Mouse (Mus musculus) adrenal gland, adult 2 months (tissue): ENCODE measurements around the gene Hist2h3c1. TPM values are rescaled to one million over a fixed set of nuclear protein-coding genes. Genes with fewer than 3 reads are reported as not detected.
"Not testable (repeated sequence)": the region's sequence is repeated elsewhere in the genome, so short reads cannot be mapped to it uniquely, and the experiment has no call there.

Source experiments
- DNase-seq: peaks from one replicate; pipeline ENCODE4 v3.0.0; 2021
- long read RNA-seq: library from polyadenylated mRNA; stranded (forward); transcript quantifications from one replicate; pipeline ENCODE4 v2.0.0, GENCODE M21; 2021
- polyA plus RNA-seq: library from polyadenylated mRNA; depleted of rRNA; stranded (reverse); fragments of >200 nt; gene quantifications from 2 replicates; pipeline ENCODE4 v1.2.3, GENCODE M21; 2012; rRNA removed
- total RNA-seq, 2 experiments: library from RNA; stranded (reverse); gene quantifications; 2 replicates each; pipeline ENCODE4 v1.2.3; 2021

Hist2h3c1 gene
- total RNA-seq (1 to 10 TPM in 1 of 2 experiments, not detected in 1; 2.0 TPM), polyA plus RNA-seq (not detected in 2 replicates)
- long read RNA-seq, partial matches to known transcripts, result 0 of 2 reads
- long read RNA-seq, other reads (novel, unspliced or antisense), result 0 of 2 reads

GRCm38 (mm10) chr3:96246427-96246856 is at the start of gene Hist2h3c1:
Gene Hist2h3c1, plus strand, starts transcription at chr3:96246685.
- DNase-seq, result not testable (repeated sequence)

- peak; percentile 93 for DNase-seq
These were observed 49.2 kb upstream of the Hist2h3c1 start for GRCm38 (mm10) chr3:96197129-96197749.

DNA sequence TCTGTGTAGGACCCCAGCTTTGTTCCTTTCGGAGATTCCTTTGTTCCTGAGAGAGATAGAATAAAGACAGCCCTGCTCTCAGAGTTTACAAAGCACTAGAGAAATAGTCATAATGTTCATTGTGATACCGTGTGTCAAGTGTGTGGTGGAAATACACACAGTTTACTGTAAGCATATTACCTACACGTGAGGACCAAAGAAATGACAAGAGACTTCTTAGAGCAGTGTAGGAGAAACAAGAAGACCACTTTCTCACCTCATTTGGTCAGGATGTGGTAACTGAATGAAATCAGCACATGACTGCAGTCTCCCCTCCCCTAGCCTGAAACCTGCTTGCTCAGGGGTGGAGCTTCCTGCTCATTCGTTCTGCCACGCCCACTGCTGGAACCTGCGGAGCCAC is 48.3 kb upstream of the Hist2h3c1 start:
- peak; percentile 11 for DNase-seq

- not testable (repeated sequence) for DNase-seq
These were observed 47.8 kb upstream of the Hist2h3c1 start for GRCm38 (mm10) chr3:96198601-96199251.

DNA sequence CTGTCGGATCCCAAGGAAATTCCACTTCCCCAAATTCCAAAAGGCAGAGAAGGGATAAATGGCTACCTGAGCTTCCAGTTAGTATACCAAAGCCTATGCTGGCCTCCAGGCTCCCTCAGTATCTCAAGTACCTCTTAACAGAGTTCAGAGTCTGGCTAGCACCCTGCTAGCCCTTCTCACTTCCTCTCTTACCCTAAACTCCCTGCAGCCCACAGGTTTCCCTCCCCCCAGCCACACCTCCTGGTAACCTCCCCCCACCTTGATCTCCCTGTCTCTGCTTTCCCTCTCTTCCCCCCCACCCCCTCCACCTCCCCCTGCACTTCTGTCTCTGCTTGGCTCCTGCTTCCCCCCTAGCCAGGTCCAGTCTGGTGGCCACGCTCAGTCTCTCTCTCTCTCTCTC is 46.8 kb upstream of the Hist2h3c1 start:
- DNase-seq, result no peak

GRCm38 (mm10) chr3:96207819-96208218 is 38.7 kb upstream of the Hist2h3c1 start:
- DNase-seq, result no peak

DNA sequence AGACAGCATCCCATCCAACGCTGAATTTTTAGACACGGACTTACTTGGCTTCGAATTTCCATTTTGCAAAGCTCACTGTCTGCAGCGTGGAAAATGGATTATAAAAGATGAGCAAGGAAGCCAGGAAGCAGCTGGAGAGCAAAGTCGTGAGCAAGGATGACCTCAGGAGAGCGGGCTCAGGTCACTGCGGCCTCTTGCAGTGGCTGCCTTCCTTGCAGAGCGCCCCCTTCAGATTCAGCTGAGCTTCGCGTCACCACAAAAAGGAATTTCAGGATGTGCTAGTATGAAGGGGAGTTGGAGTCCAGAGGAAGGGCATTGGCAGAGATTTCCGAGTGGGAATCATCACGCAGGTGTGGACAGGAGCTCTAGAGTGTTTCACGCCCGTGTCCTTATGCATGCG is 37.2 kb upstream of the Hist2h3c1 start:
- DNase-seq, result peak; percentile 45

DNA sequence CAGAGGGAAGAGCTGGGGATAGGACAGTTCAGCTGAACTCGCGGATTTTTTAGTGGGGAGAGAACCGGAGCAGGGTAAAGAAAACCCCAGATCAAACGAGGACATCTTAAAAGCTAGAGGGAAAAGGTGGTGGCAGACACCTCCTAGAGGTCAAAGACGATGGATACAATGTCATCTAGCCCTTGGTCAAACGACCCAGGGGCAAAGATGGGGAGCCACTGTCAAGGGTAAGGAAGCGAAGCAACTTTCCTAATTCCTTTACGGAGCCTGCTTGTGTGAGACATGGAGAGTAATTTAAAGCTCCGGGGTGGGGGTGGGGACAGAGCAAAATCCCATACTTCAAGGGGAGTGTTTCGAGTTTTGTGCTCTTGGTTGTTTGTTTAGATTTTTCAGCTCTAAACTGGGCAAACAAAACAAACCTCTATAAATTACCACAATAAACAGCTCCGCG is 27.3 kb upstream of the Hist2h3c1 start:
- DNase-seq, result peak; percentile 55

GRCm38 (mm10) chr3:96219661-96220130 is 26.8 kb upstream of the Hist2h3c1 start, which contains the start of the genes Bola1 and Hist2h2ab:
Gene Bola1, minus strand, starts transcription at chr3:96219709.
Gene Hist2h2ab, plus strand, starts transcription at chr3:96219865.
- peak; percentile 87 for DNase-seq

GRCm38 (mm10) chr3:96220131-96220764 is 26.2 kb upstream of the Hist2h3c1 start:
- DNase-seq, result not testable (repeated sequence)

- DNase-seq, result peak; percentile 95
These were observed 25.5 kb upstream of the Hist2h3c1 start, which contains the start of the genes Hist2h2ac and Hist2h2be for GRCm38 (mm10) chr3:96220765-96221639. Gene Hist2h2ac, minus strand, starts transcription at chr3:96220880. Gene Hist2h2be, plus strand, starts transcription at chr3:96221119.

DNA sequence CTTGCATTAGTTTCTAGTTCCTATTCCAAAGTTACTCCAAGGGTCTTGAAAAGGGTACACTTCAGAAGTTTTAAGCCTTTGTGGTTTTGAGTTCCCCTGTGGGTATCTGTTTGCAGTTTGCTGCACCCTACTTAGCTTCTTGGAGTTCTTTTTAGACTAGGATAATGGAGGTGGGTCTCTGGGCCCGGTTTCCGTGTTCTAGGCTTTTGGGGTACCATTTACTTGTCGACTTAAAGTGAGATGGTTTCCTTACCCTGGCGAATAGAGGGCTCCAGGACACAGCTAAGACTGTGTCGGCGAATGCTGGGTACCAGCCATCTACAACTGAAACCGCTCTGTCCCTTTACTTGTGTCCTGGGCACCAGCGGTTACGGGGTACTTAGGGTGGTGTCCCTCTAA is 24.8 kb upstream of the Hist2h3c1 start:
- DNase-seq, result no peak

GRCm38 (mm10) chr3:96222774-96223173 is 23.7 kb upstream of the Hist2h3c1 start:
- no peak for DNase-seq

GRCm38 (mm10) chr3:96225421-96225820 is 21.1 kb upstream of the Hist2h3c1 start:
- no peak for DNase-seq

DNA sequence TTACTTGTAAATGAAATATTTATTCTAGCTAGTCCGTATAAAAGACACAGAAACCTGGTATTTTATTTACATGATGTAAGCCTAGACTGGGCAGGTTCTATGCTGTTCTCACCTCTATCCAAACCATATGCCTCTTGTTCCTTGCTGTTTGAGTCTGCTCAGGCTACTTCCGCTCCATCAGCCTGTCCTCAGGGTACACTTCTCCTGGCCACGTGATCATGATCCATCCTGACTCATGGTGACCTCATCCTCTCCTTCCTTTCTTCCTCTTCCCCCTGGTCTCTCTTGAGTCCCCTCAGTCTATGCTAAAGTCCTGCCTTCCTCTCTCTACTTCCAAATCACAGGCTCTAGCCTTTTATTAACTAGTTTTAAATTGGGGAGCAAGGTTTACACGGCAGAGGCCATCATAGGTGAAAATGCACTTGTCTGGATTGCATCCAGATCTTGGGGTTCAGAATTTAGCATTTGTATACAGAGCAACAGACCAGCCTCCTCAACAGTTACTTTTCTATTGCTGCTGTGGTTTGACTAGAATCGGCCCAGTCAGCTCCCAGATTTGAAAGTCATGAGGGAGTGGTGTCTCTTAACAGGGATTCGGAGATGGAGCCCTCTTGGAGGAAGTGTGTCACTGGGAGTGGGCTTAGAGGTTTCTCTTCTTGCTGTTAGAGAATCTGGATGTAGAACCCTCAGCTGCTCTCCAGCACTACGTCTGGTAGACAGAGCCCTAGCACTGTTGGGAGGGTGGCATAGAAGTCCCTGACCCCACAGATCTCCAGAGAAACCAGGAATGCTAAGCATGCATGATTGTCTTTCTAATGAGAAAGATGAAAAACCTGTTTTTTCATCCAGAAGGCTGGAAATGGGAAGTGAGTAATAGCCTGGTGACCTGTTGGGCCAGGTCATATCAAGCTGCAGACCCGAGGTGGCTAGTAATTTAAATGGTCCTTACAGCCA is 19.5 kb upstream of the Hist2h3c1 start:
- DNase-seq, result peak; percentile 60

- peak; percentile 63 for DNase-seq
These were observed 17.7 kb upstream of the Hist2h3c1 start for GRCm38 (mm10) chr3:96228828-96229227.

GRCm38 (mm10) chr3:96230404-96230803 is 16.1 kb upstream of the Hist2h3c1 start:
- no peak for DNase-seq

DNA sequence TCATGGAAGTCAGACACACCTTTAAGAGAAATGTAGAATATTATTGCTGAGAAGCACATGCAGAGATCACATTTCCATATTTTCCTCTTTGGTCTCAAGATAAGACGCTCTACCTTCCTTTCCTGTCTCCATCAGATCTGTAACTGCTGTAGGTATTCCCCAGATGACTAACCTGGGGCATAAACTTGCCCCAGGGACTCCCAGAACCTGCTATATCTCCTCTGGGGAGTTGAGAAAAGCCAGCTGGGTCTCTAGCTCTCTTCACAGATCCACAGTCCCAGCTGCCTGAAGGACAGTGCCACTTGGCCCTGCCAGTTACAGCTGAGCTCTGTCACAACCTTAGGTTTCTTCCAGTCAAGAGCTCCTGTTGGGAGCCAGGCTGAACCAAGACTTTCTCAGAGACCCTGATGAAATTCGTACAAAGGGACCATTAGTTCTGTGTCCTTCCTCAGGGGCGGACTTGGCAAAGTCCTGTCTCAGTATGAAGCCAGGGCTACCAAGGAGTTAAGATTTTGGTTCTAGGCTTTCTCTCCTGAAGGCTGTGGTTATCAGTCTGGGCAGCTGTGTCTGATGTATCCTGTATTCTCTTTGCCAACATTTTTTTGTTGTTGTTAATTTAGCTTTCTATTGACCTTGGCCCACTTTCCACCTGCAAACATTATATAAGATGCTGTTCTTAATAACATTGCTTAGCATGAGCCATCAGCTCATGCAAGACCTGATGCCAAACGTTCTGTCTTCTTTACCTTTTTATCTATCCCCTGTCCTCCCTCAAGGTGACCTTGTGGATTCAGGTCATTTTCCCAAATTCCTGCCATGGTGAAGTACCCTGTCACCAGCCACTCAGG is 15.4 kb upstream of the Hist2h3c1 start:
- DNase-seq, result peak; percentile 48

DNA sequence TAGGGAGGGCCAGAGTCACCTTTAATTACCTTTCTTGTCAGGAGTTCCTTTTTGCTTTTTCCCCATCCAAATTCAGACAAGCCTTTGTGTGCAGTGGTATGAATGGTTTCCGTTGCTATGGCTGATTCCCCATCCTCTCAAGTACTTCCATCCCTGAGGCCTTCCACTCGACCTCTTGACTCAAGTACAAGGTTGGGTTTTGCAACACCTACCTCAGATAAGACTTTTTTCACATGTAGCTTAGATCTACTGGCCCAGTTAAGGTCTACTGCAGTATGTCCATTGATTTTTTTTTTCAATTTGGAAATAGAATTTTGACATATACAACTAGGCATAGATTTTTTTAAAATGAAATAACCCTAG is 14.7 kb upstream of the Hist2h3c1 start:
- DNase-seq, result no peak
